Mouse (Mus musculus) CH12.LX (cell line): ENCODE data around the gene Gm49673.
"Not testable (repeated sequence)": the region's sequence is repeated elsewhere in the genome, so short reads cannot be mapped to it uniquely, and the experiment has no call there.

Experiments used
- CTCF ChIP-seq, 2 experiments: IDR thresholded peaks in 1 of 2; conservative IDR thresholded peaks in 1 of 2; 2 replicates each; pipeline ENCODE4 v1.5.1; 2011 to 2012; ENCODE audit warnings: low read depth in 2 of 2, low read length in 2 of 2, improper control_type of control experiment in 1 of 2, inconsistent platforms in 1 of 2, mild to moderate bottlenecking in 1 of 2, moderate library complexity in 1 of 2
- EP300 ChIP-seq: IDR thresholded peaks from 2 replicates; pipeline ENCODE4 v1.6.1; 2011; ENCODE audit warnings: low read length, improper control_type of control experiment
- MXI1 ChIP-seq: IDR thresholded peaks from 2 replicates; pipeline ENCODE4 v1.6.1; 2011; ENCODE audit warnings: mild to moderate bottlenecking, low read depth, low read length, improper control_type of control experiment
- POLR2A ChIP-seq: IDR thresholded peaks from 2 replicates; pipeline ENCODE4 v1.6.1; 2011; ENCODE audit warnings: low read depth, mild to moderate bottlenecking, improper control_type of control experiment, low read length
- RAD21 ChIP-seq: IDR thresholded peaks from 2 replicates; pipeline ENCODE4 v1.6.1; 2011; ENCODE audit warnings: low read depth, mild to moderate bottlenecking, low read length, improper control_type of control experiment, moderate library complexity
- ZMIZ1 ChIP-seq: IDR thresholded peaks from 2 replicates; pipeline ENCODE4 v1.6.1; 2012; ENCODE audit warnings: low read depth, mild to moderate bottlenecking, inconsistent platforms, low read length, improper control_type of control experiment

GRCm38 (mm10) chr17:8050218-8050617 is 97.4 kb downstream of the Gm49673 start:
- TF ChIP-seq EP300; ZMIZ1; RAD21; CTCF (conservative IDR thresholded peaks at IDR 0.05 in 1 of 2, IDR thresholded peaks at IDR 0.05 in 1 of 2; ENCODE audit: low read depth in 2 of 2, low read length in 2 of 2); POLR2A; MXI1: not testable (repeated sequence)
